Mouse (Mus musculus) induced T-regulatory cell, adult 2 months (primary cell): ENCODE data around the gene Sec14l1.
A peak's percentile ranks its signal among the peaks of the same experiment; 100 is the strongest.
"Not testable (repeated sequence)": the region's sequence is repeated elsewhere in the genome, so short reads cannot be mapped to it uniquely, and the experiment has no call there.

ENCODE experiments used
- DNase-seq: peaks from one replicate; pipeline ENCODE4 v3.0.0-alpha.2; 2012; ENCODE audit warnings: low read depth

Gene Sec14l1

DNA sequence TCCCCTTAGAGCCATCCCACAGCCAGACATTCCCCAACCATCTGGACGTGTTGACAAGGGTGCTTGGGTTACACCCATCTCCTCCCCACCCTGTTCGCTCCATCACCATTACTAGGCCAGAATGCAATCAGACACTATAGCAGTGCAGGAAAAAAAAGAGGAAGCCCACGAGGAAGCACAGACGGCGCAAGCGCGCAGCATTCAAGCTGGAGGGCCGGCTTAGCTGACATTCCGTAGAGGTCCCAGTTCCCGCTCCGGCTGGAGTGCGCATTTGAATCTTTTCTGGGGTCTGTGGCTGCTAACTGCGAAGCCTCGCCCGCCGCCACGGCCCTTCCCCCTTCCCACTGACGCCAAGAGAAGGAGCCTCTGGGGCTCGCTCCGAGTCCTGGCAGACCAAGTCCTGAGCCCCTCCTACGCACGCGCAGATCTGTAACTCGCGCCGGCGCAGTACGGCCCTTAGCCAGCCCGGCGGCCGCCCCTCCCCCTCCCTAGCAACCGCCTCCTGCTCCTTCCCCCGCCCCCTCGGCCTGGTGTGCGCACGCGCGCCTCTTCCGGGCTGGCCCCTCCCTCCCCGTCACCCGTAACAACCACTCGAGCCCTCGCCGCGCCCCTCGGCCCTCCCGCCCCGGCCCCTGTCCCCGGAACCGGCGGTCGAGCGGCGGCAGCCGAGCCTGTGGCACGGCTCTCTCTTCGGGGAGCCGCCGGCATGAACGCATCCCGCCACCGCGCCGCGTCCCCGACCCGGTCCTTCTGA lies at the start of gene Sec14l1:
Gene Sec14l1, plus strand, starts transcription at position 577 of the 754 bp plus-strand sequence.
- DNase-seq: peak; percentile 99

- not testable (repeated sequence) for DNase-seq
Measured at GRCm38 (mm10) chr11:117065602-117066001, 49.4 kb upstream of the Sec14l1 start.

- DNase-seq: no peak
Measured at GRCm38 (mm10) chr11:117066738-117067137, 48.2 kb upstream of the Sec14l1 start.

- DNase-seq: no peak
Measured at GRCm38 (mm10) chr11:117068332-117068731, 46.6 kb upstream of the Sec14l1 start.

DNA sequence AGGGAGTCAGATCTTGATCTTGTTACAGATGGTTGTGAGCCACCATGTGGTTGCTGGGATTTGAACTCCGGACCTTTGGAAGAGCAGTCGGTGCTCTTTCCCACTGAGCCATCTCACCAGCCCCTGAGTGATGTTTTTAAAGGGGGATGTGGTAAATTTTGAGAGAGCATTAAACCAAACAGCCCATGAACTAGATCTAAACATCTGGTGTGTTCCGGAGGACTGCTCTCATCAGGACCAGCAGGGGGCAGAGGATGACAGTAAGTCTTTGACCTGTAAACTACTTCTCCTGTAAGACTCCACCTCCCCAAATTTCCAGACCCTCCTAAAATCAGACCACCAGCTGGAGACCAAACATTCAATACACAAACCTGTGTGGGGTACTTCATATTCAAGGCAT lies 45.9 kb upstream of the Sec14l1 start:
- DNase-seq: peak; percentile 54

- no peak for DNase-seq
Measured at GRCm38 (mm10) chr11:117070711-117071110, 44.3 kb upstream of the Sec14l1 start.

DNA sequence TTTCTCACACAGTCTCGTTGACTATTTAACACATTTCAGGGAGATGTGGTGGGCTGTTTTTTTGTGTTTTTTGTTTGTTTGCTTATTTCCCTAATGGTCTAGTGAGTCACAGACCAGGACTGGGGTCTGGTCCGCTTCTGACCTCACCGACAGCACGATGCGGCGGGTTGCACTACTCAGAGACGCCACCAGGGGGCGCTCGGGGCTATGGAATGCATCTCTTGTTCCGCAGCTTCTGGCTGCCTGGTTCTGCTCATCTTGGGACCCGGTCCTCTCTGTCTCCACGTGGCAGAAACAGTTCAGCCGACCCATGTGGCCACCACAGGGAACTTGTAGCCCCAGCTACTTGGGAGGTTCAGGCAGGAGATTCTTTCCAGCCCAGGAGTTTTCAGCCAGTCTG lies 42.8 kb upstream of the Sec14l1 start:
- DNase-seq: peak; percentile 87

GRCm38 (mm10) chr11:117073426-117073825 lies 41.5 kb upstream of the Sec14l1 start:
- no peak for DNase-seq

DNA sequence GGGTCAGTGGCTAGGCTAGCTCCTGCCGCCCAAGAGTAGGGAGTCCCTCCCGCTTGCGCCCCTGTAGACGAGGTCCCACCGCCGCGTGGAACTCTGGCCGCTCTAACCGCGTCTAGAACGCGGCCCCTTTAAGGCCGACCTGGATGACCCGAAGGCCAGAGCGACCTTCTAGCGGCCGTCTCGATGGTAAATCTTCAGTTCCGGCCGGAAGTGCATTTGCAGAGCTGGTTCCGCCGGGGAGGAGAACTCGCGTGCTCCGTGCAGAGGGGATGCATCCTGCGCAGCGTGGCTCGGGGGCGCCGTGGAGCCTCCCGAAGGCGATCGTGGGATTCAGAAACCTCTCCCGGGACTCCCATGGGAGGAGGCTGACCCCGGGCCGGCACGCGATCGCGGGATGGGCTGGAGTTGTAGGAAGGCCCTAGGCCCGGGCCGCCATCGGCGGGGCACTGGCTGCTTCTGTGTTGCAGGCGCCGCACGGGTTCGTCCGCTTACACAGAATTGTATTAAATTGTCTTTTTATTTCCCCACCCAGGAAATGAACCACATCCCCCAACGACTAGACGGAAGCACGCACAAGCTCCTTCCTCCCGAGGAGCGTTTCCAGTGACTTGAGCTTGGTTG lies 38.3 kb upstream of the Sec14l1 start:
- DNase-seq: peak; percentile 93

DNA sequence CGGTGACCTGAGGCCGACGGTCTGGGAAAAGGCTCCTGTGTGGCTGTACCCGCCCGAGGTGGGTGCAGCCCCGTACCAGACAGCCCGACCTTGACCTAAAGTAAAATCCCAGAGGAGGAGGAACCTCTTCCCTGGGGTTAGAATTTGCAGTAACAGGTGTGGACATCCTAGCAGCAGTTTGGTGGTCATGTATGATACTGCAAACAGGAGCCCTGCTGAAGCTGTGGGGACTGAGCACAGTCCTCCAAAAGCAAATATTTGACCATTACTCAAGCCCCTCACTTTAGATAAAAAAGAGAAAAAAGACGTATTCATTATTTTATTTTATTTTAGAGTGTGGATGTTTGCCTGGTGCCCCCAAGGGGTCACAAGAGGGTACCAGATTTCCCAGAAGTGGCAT lies 37.7 kb upstream of the Sec14l1 start:
- no peak for DNase-seq

GRCm38 (mm10) chr11:117077902-117078301 lies 37.1 kb upstream of the Sec14l1 start:
- DNase-seq: no peak

GRCm38 (mm10) chr11:117078637-117079240 lies 36.2 kb upstream of the Sec14l1 start:
- DNase-seq: no peak

DNA sequence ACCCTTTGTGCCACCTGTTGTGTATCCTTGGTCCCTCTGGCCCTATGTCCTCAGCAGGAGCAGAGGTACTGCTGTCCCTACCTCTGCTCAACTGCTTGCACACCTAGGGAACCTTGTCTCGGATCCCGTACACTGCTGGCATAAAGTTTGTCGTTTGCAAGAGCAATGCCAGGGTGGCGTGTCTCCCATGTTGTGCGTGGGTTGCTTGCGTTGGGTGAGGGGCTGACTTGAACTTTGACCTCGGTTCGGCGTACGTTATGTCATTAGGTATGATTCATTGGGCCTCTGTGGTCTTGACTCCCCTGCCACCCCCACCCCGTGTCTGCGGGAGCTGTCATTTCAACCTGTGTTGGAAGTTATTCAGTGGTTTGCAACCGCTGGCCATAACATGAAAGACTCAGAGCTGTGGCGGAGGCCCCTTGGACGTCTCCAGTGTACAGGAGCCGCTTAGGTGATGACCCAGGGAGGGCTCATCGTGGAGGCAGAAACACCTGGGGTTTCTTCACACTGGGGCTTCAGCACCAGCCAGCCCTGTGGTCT lies 35.2 kb upstream of the Sec14l1 start:
- no peak for DNase-seq

GRCm38 (mm10) chr11:117080209-117080608 lies 34.8 kb upstream of the Sec14l1 start:
- DNase-seq: no peak

DNA sequence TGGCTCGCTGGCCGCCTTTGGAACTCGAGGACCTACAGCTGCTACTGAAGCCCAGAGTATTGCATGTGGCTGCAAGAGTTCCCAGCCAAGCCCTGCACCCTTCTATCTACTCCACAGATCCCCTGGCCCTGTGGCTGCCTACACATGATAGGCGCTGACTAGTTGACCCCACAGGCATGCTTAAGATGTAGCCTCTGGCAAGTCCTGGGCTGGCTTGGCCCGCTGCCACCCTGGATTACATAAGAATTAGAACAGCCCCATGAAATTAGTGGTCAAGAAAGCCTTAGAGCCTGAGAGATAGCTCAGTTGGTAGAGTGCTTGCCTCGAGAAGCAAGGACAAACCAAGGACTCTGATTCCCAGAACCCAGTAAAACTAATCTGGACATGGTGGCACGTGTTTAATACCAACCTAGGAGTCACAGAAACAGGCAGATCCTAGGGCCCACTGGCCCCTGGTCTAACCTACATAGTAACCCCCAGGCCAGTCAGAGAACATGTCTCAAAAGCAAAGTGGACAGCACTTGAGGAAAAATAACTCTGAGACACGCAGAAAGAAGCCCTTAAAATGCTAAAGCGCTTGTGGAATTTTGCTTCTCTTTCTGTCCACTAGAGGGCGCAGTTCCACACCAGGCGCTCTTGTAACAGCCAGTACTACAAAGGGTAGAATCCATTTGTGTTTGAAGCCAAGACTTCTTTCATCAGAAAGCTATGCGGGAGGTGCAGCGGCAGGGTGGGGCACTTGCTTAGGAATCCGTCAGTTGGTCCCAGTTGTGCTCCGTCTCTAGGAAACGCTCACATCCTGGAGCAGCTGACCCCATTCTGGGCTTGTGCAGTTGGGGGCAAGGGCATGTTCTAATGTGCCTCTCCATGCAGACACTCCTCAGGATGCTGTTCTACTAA lies 33.6 kb upstream of the Sec14l1 start:
- peak; percentile 89 for DNase-seq

GRCm38 (mm10) chr11:117082353-117082934 lies 32.5 kb upstream of the Sec14l1 start:
- no peak for DNase-seq

- no peak for DNase-seq
Measured at GRCm38 (mm10) chr11:117083052-117083881, 31.7 kb upstream of the Sec14l1 start.

DNA sequence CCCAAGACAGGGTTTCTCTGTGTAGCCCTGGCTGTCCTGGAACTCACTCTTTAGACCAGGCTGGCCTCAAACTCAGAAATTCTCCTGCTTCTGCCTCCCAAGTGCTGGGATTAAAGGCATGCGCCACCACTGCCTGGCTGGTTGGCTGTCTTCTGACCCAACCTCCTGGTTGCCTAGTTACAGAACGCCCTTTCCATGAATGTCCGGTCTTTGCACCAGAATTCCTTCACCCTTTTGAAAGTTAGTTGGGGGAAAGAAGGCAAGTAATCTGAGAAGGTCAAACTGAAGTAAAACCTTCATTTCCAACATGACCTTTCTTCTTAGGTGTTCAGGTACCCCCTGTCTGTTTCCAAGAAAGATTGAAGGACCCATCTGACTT lies 31.1 kb upstream of the Sec14l1 start:
- DNase-seq: not testable (repeated sequence)

GRCm38 (mm10) chr11:117086215-117086614 lies 28.8 kb upstream of the Sec14l1 start:
- DNase-seq: no peak

GRCm38 (mm10) chr11:117087036-117087799 lies 27.8 kb upstream of the Sec14l1 start:
- DNase-seq: no peak
